Mouse (Mus musculus) heart, embryonic 10.5 days (tissue): ENCODE data around the gene A530084C06Rik. TPM values are rescaled to one million over a fixed set of nuclear protein-coding genes. Genes with fewer than 3 reads are reported as not detected.
A peak's percentile ranks its signal among the peaks of the same experiment; 100 is the strongest.

ENCODE experiments used
- DNase-seq: peaks from one replicate; pipeline ENCODE4 v3.0.0-alpha.2; 2017; ENCODE audit warnings: low spot score
- H3K27ac ChIP-seq: fragments of 300-500 bp; sonication (generic); 2 replicates; pipeline ENCODE4 v1.5.1; 2016; ENCODE audit warnings: mild to moderate bottlenecking
- H3K27me3 ChIP-seq: fragments of 300-500 bp; sonication (generic); 2 replicates; pipeline ENCODE4 v1.6.1; 2016; ENCODE audit warnings: mild to moderate bottlenecking; ENCODE audit not compliant: poor library complexity, insufficient read depth, severe bottlenecking
- H3K36me3 ChIP-seq: fragments of 300-500 bp; sonication (generic); 2 replicates; pipeline ENCODE4 v1.6.1; 2016; ENCODE audit warnings: mild to moderate bottlenecking, moderate library complexity
- H3K4me1 ChIP-seq: fragments of 300-500 bp; sonication (generic); 2 replicates; pipeline ENCODE4 v1.6.1; 2016; ENCODE audit warnings: mild to moderate bottlenecking
- H3K4me3 ChIP-seq: fragments of 300-500 bp; sonication (generic); 2 replicates; pipeline ENCODE4 v1.5.1; 2016; ENCODE audit warnings: mild to moderate bottlenecking, moderate library complexity
- H3K9me3 ChIP-seq: fragments of 300-500 bp; sonication (generic); 2 replicates; pipeline ENCODE4 v1.6.1; 2016; ENCODE audit warnings: mild to moderate bottlenecking, moderate library complexity
- WGBS: fragments of 180-500 bp; shearing (Covaris S2); methylation state at CpG from one replicate; pipeline ENCODE4 v1.1.7; 2016; 5-methylcytosine and 5-hydroxymethylcytosine counted together
- polyA plus RNA-seq: library from polyadenylated mRNA; unstranded; fragments of >200 nt; fragmentation: Nextera tagmentation; extraction: Ambion mirVana; gene quantifications from 2 replicates; pipeline ENCODE4 v1.2.1, GENCODE M21; 2016

The A530084C06Rik gene
- polyA plus RNA-seq, 1 experiment from 2014 or later, result not detected

DNA sequence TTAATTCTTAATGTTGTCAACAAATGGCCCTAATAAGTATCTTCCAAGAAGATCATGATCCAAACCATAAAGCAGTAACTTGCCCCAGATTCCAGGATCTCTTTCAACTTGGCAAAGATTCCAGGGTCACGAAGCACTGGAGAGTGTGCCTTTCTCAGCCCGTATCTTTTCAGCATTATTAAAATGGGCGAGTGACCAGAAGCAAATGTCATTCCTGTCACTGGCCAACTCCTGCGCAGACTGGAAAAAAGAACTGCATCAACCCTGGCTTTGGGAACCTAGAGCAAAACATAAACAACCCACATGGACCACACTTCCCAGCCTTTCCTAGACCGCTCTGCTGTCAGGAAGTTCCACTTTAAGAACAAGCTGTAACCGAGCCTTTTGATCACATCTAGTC lies 5.3 kb upstream of the A530084C06Rik start:
- no peak for DNase-seq
- peaks cover 87% of the 10 kb centered on the region for H3K27me3 ChIP-seq
- WGBS, result 44% methylated on average over 6 of the region's 6 CpGs

DNA sequence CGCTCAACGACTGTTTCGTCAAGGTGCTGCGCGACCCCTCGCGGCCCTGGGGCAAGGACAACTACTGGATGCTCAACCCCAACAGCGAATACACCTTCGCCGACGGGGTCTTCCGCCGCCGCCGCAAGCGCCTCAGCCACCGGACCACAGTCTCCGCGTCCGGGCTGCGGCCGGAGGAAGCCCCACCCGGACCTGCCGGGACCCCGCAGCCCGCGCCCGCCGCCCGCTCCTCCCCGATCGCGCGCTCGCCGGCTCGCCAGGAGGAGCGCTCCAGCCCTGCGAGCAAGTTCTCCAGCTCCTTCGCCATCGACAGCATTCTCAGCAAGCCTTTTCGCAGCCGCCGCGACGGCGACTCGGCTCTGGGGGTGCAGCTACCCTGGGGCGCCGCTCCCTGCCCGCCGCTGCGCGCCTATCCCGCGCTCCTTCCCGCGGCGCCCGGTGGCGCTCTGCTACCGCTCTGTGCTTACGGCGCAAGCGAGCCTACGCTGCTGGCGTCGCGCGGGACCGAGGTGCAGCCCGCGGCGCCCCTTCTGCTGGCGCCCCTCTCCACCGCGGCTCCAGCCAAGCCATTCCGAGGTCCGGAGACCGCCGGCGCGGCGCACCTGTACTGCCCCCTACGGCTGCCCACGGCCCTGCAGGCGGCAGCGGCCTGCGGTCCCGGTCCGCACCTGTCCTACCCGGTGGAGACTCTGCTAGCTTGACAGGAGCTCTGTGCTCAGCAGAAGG lies 449 bp upstream of the A530084C06Rik start:
- Histone ChIP-seq H3K27me3 (peaks cover 94% of the 10 kb centered on the region), H3K4me1 (peaks cover 33% of the 10 kb centered on the region), H3K27ac (0 out of 2 replicates have a peak overlapping the region, but pooled peaks have one; percentile 7), H3K9me3 (no peaks in the 10 kb centered on the region), H3K4me3 (peak overlapping the region; percentile 74), H3K36me3 (no peaks in the 10 kb centered on the region)
- DNase-seq, result no peak
- under 1% methylated on average over 92 of the region's 92 CpGs for WGBS

More for the DNA sequence above, 5.3 kb upstream of the A530084C06Rik start:
- no peaks in the 10 kb centered on the region for H3K9me3 ChIP-seq
- peaks cover 28% of the 10 kb centered on the region for H3K4me1 ChIP-seq
- H3K27ac ChIP-seq, result no peak overlapping the region
- H3K36me3 ChIP-seq, result no peaks in the 10 kb centered on the region
- no peak overlapping the region for H3K4me3 ChIP-seq

DNA sequence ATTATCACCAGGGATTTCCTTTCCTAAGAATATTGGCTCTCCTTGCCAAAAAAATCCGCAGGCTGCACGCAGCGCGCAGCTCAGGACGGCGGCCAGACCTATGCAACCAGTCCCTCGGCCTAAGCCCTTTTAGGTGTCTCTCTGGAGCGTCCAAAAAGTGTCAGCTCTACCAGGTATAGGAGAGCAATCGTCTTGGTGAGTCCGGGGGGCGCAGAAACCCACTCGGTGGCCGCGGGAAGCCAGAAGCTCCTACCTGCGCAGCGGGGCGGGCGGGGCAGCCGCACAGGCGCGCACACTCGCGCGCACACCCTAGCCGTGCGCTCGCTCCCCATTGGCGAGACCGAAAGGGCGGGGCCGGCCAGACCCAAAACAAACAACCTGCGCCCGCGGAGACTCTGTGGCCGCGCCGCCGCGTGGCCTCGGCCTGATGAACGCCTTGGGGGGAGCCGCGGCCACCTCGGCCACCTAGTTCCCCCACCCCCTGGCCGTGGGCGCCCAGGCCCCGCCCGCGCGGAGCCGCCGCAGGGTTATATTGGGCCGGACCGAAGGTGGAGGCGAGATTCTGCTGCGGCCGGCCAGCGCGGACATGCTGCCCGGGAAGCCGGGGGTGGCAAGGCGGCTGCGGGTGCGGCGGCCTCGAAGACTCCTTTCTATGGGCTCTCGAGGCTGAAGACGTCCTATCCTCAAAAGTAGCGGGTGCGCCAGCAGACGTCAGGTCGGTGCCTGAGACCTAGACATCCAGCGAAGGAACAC lies 1.2 kb downstream of the A530084C06Rik start:
- Histone ChIP-seq H3K4me1 (peaks cover 31% of the 10 kb centered on the region), H3K36me3 (no peaks in the 10 kb centered on the region), H3K4me3 (peak overlapping the region; percentile 74), H3K27ac (0 out of 2 replicates have a peak overlapping the region, but pooled peaks have one; percentile 56), H3K27me3 (peaks cover 94% of the 10 kb centered on the region), H3K9me3 (no peaks in the 10 kb centered on the region)
- WGBS, result under 1% methylated on average over 73 of the region's 73 CpGs
- DNase-seq, result no peak

DNA sequence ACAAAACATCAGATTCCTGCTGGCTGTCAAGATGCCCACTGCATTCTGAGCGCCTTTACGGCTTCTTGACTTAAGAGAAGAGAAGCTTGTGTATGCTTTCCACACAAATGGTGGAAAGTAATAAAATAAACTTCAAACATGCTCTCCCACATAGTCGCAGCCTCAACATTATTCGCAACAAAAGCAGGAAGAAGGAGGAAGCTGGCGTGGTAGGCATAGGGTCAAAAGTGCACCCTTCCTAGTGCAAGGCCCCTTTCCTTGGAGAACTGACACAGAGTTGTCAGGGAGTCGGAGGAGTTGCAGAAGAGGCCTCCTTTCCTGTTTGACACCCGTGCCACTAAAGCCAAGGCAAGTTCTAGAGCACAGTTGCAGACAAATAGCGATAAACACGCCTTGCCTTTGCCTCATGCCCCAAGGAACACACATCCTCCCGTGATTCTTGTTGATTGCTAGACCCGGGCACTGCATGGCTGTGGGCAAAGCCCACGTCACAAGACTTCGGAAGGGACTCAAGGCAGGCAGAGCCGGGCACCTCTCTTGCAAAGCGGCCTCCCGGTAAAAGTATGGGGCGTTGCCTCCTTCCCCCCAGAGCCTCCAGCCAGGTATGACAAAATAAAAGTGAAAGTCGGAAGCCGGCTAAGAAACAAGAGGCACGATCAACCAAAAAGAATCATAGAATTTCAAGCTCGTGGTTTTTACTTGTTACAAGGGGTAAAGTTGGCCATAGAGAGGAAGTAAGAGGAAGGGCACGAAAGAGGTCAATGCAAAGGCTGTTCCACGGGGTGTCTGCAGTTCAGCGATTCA lies 2.0 kb downstream of the A530084C06Rik start:
- 6% methylated on average over 24 of the region's 24 CpGs for WGBS
- Histone ChIP-seq H3K27ac (no peak overlapping the region), H3K36me3 (no peaks in the 10 kb centered on the region), H3K4me1 (peaks cover 31% of the 10 kb centered on the region), H3K4me3 (peak overlapping the region; percentile 74), H3K9me3 (no peaks in the 10 kb centered on the region), H3K27me3 (peaks cover 86% of the 10 kb centered on the region)
- DNase-seq, result no peak

DNA sequence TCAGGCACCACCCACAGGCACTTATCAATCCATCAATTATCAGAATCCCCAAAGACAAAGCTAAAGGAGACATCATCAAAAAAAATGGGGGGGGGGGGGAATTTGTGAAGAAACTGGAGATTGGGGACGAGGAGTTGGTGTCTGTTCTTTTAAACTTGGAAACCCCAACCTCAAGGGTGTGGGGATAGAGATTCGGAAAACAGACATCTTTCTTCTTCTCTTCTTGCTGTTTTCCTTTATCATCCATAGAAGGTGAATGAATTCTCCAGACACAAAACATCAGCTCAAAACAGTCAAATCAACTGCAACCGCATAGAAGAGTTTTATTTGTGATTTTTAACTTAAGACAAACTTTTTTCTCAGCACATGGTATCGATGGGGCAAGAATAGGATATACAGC lies 3.3 kb downstream of the A530084C06Rik start, which contains the start of gene Foxq1:
TSS of gene Foxq1 (plus strand) at position 301 of the 400 bp plus-strand sequence.
- Histone ChIP-seq H3K27me3 (peaks cover 72% of the 10 kb centered on the region), H3K9me3 (no peaks in the 10 kb centered on the region), H3K4me1 (peaks cover 31% of the 10 kb centered on the region), H3K4me3 (peak within 1 kb of the TSS; percentile 74; the same call in 1 of the 2 replicates), H3K36me3 (no peaks in the 10 kb centered on the region), H3K27ac (no peak within 1 kb of the TSS)
- DNase-seq, result no peak
- 71% methylated on average over 4 of the region's 4 CpGs for WGBS

DNA sequence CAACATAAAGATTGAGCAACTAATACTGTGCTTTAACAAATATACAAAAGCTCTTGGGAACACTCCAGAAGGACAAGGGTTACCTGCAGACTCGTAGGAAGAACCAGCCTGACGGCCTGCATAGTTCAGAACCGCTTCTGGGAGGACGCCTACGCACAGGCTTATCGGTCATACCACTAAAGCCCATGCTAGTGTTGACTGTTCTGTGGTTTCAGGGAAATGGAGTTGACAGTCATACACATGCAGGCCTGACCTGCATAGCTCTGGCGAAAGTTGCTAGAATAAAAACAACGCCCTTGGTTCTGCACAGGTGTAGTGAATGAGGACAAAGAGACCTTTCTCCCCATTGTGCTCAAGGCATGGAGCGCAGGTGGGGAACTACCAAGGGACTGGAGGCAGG lies 11.5 kb downstream of the A530084C06Rik start:
- H3K9me3 ChIP-seq, result no peaks in the 10 kb centered on the region
- H3K27me3 ChIP-seq, result no peaks in the 10 kb centered on the region
- no peak overlapping the region for H3K4me3 ChIP-seq
- no peak overlapping the region for H3K27ac ChIP-seq
- DNase-seq, result no peak
- no peaks in the 10 kb centered on the region for H3K4me1 ChIP-seq
- H3K36me3 ChIP-seq, result no peaks in the 10 kb centered on the region
- WGBS, result 80% methylated on average over 9 of the region's 9 CpGs

DNA sequence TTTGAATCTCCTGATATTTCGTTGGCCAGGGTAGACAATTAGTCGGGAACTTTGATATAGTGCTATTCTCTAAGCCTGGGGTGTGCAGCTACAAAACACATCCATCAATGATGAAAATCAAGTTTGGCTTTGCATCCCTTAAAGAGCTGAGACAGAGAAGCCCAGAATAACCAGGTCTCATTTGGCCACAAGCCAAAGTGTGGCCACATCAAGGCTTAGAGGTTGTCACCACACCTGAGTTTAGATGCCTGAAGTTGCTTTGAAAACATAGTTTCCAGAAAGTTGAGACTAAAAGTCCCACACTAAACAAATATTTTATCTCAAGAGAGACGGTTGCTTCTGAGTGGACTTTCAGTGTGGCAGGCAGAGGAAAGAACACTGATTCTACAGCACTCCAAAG lies 11.9 kb downstream of the A530084C06Rik start:
- H3K9me3 ChIP-seq, result no peaks in the 10 kb centered on the region
- 81% methylated on average over 3 of the region's 3 CpGs for WGBS
- no peaks in the 10 kb centered on the region for H3K27me3 ChIP-seq
- no peaks in the 10 kb centered on the region for H3K36me3 ChIP-seq
- DNase-seq, result no peak
- H3K4me3 ChIP-seq, result no peak overlapping the region
- no peaks in the 10 kb centered on the region for H3K4me1 ChIP-seq
- no peak overlapping the region for H3K27ac ChIP-seq

DNA sequence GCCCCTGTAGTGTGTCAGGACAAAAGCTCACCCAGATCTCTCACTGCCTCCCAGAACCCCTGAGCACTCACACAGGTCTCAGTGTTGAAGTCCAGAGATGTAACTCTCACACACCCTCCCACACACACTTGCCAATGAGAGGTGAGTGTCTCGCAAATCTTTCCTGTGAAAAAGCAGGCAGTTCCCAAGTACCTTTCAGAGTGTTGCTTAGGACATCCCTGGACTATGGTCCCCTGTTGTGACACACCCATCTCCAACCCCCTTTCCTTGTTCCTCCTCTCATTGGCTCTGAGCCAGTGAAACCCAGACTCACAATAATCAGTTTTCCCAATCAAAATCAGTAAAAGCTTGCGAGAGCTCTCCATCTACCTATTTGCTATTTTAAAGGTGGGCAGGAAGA lies 12.3 kb downstream of the A530084C06Rik start:
- 54% methylated on average over 2 of the region's 2 CpGs for WGBS
- H3K4me1 ChIP-seq, result no peaks in the 10 kb centered on the region
- DNase-seq, result no peak

DNA sequence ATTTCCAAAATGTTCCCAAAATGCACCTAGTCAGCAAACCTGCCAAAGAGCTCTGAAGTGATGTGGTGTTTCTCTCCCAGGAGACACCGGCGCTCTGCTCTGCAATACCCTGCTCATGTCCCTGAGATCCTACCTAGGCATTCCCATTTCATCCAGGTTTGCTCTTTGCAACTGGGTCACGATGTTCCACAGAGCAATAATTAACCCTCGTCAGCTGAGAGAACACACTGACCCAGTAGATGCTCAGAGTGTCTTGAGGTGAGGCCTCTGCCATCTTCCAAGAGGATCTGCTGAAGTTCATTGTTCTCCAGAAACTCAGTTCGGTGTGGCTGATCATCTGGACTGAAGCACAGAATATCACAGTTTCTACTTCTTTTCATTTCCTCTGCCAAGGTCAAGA lies 16.1 kb downstream of the A530084C06Rik start:
- H3K9me3 ChIP-seq, result no peaks in the 10 kb centered on the region
- H3K27me3 ChIP-seq, result no peaks in the 10 kb centered on the region
- H3K27ac ChIP-seq, result no peak overlapping the region
- no peak overlapping the region for H3K4me3 ChIP-seq
- no peaks in the 10 kb centered on the region for H3K36me3 ChIP-seq
- no peak for DNase-seq
- WGBS, result 82% methylated on average over 5 of the region's 5 CpGs
- no peaks in the 10 kb centered on the region for H3K4me1 ChIP-seq

More for the DNA sequence above, 12.3 kb downstream of the A530084C06Rik start:
- no peaks in the 10 kb centered on the region for H3K36me3 ChIP-seq
- H3K27me3 ChIP-seq, result no peaks in the 10 kb centered on the region
- H3K4me3 ChIP-seq, result no peak overlapping the region
- no peaks in the 10 kb centered on the region for H3K9me3 ChIP-seq
- no peak overlapping the region for H3K27ac ChIP-seq

DNA sequence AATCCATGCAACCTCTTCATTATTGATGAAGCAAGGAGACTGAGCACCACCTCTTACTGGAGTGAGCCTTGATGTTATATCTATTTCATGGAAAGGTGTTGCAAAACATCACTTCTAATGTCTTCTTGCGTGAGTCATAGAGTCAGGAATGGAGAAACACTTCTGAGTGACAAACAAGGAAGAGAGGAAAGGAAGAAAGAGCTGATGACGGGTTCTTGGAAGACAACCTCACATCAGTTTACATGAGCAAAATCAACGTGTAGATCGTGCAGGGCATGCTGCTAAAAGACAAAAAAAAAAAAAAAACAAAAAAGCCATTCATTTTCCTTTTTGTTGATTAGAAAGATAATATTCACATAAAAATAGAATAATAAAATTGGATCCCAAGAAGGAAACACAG lies 24.4 kb downstream of the A530084C06Rik start:
- H3K9me3 ChIP-seq, result no peaks in the 10 kb centered on the region
- no peak for DNase-seq
- H3K4me1 ChIP-seq, result peaks cover 9% of the 10 kb centered on the region
- no peak overlapping the region for H3K4me3 ChIP-seq
- no peaks in the 10 kb centered on the region for H3K27me3 ChIP-seq
- H3K27ac ChIP-seq, result no peak overlapping the region
- WGBS, result 89% methylated on average over 4 of the region's 4 CpGs
- H3K36me3 ChIP-seq, result no peaks in the 10 kb centered on the region

DNA sequence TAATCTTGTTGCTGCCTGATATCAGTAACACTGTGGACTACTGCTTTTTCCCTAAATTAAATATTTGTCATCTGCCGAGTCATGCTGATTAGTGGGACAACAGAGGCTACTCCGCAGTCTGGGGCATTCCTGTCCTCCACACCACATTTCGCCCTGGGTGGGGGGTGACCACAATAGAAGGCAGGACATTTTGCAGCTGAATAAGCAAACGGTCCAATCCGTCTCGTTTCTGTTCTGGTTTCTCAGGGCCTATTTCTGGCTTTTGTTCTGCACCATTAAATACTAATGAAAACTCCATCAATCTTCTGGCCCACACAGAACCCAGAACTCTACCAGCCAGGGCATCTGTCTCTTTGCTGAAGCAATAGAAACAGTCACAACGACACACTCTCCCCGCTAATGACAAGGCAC lies 27.5 kb downstream of the A530084C06Rik start:
- Histone ChIP-seq H3K9me3 (no peaks in the 10 kb centered on the region), H3K4me3 (no peak overlapping the region), H3K4me1 (peaks cover 9% of the 10 kb centered on the region), H3K36me3 (no peaks in the 10 kb centered on the region), H3K27me3 (no peaks in the 10 kb centered on the region), H3K27ac (no peak overlapping the region)
- DNase-seq, result no peak
- WGBS, result 50% methylated on average over 8 of the region's 8 CpGs

DNA sequence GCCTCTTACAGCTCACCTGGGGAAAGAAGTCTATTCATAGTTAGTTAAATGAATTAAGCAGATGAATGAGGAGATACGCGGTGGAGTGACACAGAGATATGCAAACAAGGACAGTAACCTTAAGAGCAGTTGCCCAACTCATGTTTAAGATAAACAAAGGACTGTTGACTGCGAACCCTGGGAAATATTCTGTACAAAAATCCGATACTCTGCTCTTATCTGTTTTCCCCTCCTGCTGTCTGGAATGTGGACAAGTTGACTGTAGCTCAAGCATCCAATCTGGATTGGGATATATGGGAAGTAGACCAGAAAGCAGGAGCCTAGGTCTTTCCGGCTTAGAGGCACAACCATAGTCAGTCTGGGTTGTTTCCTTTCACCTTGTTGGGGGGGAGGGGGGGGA lies 27.9 kb downstream of the A530084C06Rik start:
- no peak for DNase-seq
- H3K9me3 ChIP-seq, result no peaks in the 10 kb centered on the region
- no peaks in the 10 kb centered on the region for H3K27me3 ChIP-seq
- peaks cover 9% of the 10 kb centered on the region for H3K4me1 ChIP-seq
- H3K27ac ChIP-seq, result no peak overlapping the region
- H3K36me3 ChIP-seq, result no peaks in the 10 kb centered on the region
- 58% methylated on average over 5 of the region's 5 CpGs for WGBS
- H3K4me3 ChIP-seq, result no peak overlapping the region
